Mouse (Mus musculus) testis, adult 2 months (tissue): ENCODE measurements around the gene Bcas3.

Source experiments
- CTCF ChIP-seq: fragments of 200-500 bp; IDR thresholded peaks from 2 replicates; pipeline ENCODE4 v1.5.1; 2012; ENCODE audit warnings: low read depth, mild to moderate bottlenecking, inconsistent platforms, low read length, moderate library complexity; ENCODE audit not compliant: control insufficient read depth, insufficient read depth, insufficient replicate concordance
- POLR2A ChIP-seq: fragments of 200-500 bp; IDR thresholded peaks from 2 replicates; pipeline ENCODE4 v1.6.1; 2012; ENCODE audit warnings: low read depth, mild to moderate bottlenecking, inconsistent platforms, low read length, moderate library complexity; ENCODE audit not compliant: control insufficient read depth

DNA sequence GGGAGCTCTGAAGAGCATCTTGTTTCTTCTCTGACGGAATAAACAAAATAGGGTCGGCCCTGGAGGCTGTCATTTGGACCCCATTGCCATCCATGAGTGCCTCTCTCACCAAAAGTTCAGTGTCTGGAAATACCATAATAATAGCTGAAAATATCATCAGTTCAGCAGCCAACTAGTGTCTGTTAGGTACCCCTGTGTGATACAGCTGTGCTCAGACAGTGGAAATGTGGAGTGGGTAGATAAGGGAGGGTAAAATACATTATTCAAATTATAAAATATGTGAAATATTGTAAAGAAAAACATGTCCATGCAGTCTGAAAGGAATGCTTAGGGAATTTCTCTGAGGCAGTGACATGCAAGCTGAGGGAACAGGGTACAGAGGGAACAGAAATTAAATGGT is 416.8 kb downstream of the Bcas3 start:
- no peak for TF ChIP-seq POLR2A
- TF ChIP-seq CTCF = no peak
